Mouse (Mus musculus) cerebellum, adult 2 months (tissue): ENCODE data around the gene Tcf3.

Experiments used
- CTCF ChIP-seq: fragments of 200-500 bp; IDR thresholded peaks from 2 replicates; pipeline ENCODE4 v1.5.1; 2011; ENCODE audit warnings: low read depth, mild to moderate bottlenecking, control low read depth, low read length, moderate library complexity, borderline replicate concordance; ENCODE audit not compliant: insufficient read depth
- POLR2A ChIP-seq: fragments of 200-500 bp; IDR thresholded peaks from 2 replicates; pipeline ENCODE4 v1.6.1; 2011; ENCODE audit warnings: low read length, control low read depth, borderline replicate concordance; ENCODE audit not compliant: insufficient read depth

DNA sequence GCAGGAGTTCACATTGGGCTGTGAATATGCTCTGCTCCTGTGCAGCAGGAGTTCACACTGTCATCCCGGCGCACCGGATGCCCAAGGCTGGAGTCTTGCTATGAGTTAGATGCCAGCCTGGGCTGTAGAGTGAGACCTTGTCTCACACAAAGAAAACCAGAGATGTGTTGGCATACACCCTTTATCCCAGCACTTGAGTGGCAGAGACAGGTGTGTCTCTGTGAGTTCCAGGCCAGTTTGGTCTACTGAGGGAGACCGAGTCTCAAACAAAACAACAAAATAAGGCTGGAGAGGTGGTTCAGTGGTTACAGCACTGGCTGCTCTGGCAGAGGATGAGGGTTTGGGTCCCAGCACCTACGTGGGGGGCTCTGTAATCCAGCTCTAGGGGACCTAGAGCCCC lies 45.1 kb upstream of the Tcf3 start:
- TF ChIP-seq CTCF, result no peak
- no peak for TF ChIP-seq POLR2A
